Mouse (Mus musculus): ENCODE measurements around the gene Ugt1a6a.

GRCm38 (mm10) chr1:88248658-88249057 lies 114.0 kb downstream of the Ugt1a6a start:
- TF ChIP-seq CTCF (IDR thresholded peaks at IDR 0.05; ENCODE audit: insufficient read depth, low read depth, low read length) (no peak), POLR2A (IDR thresholded peaks at IDR 0.05; ENCODE audit: insufficient read depth, low read depth, low read length) (no peak)

Measured in olfactory bulb, adult 2 months (tissue).